Mouse (Mus musculus) liver, adult 2 months (tissue): ENCODE results near the gene Cox17.

ENCODE experiments used
- CTCF ChIP-seq: fragments of 200-500 bp; IDR thresholded peaks from 2 replicates; pipeline ENCODE4 v1.5.1; 2011; ENCODE audit warnings: low read depth, low read length, control low read depth
- POLR2A ChIP-seq: fragments of 200-500 bp; IDR thresholded peaks from 2 replicates; pipeline ENCODE4 v1.6.1; 2011; ENCODE audit warnings: low read length, control low read depth; ENCODE audit not compliant: insufficient read depth; ENCODE audit errors: extremely low read depth

DNA sequence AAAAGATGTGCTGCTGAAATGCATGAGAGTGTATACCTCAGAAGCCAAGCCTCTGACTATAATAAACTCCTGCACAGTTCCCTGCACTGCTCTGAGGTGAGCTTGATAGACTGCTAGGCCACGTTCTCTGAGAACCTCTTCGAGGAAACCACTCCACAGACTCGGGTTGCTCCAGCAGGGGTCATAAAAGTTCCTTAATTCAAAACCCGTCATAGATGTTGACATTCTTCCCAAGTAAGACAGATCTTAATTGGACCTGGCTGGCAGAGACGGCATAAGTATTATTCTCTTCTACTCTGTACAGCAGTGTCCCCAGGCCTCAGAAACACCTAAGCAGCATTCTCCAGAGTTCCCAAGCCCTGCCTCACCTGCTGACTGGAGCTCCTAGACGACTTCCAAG is 4.1 kb downstream of the Cox17 start:
- TF ChIP-seq POLR2A (no peak), CTCF (no peak)
